Mouse (Mus musculus) embryonic fibroblast, embryonic 13.5 days (primary cell): ENCODE data around the gene Ube2z. TPM values are rescaled to one million over a fixed set of nuclear protein-coding genes. Genes with fewer than 3 reads are reported as not detected.

Source experiments
- H3K27ac ChIP-seq: 2 replicates; pipeline ENCODE4 v1.5.1; 2012; ENCODE audit warnings: low read length, control low read depth, inconsistent platforms; ENCODE audit not compliant: insufficient read depth
- H3K4me1 ChIP-seq: 2 replicates; pipeline ENCODE4 v1.6.1; 2011; ENCODE audit warnings: low read length; ENCODE audit not compliant: control insufficient read depth, insufficient read depth
- H3K4me3 ChIP-seq: 2 replicates; pipeline ENCODE4 v1.5.1; 2011; ENCODE audit warnings: mild to moderate bottlenecking, control low read depth, low read length; ENCODE audit not compliant: insufficient read depth
- CTCF ChIP-seq: IDR thresholded peaks from 2 replicates; pipeline ENCODE4 v1.5.1; 2011; ENCODE audit warnings: mild to moderate bottlenecking, control low read depth, low read length, moderate library complexity, borderline replicate concordance; ENCODE audit not compliant: insufficient read depth
- POLR2A ChIP-seq: IDR thresholded peaks from 2 replicates; pipeline ENCODE4 v1.6.1; 2011; ENCODE audit warnings: low read depth, mild to moderate bottlenecking, control low read depth, low read length, moderate library complexity
- polyA plus RNA-seq: library from polyadenylated mRNA; stranded (reverse); fragments of >200 nt; gene quantifications from 2 replicates; pipeline ENCODE4 v1.2.4, GENCODE M21; 2011; ENCODE audit warnings: low read depth; ENCODE audit not compliant: missing spikeins, insufficient read length

Gene Ube2z
- polyA plus RNA-seq, 1 experiment: 80.1 TPM

GRCm38 (mm10) chr11:96037499-96037898 is 27.7 kb downstream of the Ube2z start:
- Histone ChIP-seq H3K4me3 (no peak overlapping the region), H3K4me1 (peaks cover 3% of the 10 kb centered on the region; the same call in 1 of the 2 replicates), H3K27ac (no peak overlapping the region)
- TF ChIP-seq CTCF (no peak), POLR2A (no peak)

GRCm38 (mm10) chr11:96035133-96035532 is 30.1 kb downstream of the Ube2z start:
- TF ChIP-seq CTCF (no peak), POLR2A (no peak)
- peaks cover 3% of the 10 kb centered on the region; the same call in 1 of the 2 replicates for H3K4me1 ChIP-seq
- H3K27ac ChIP-seq: no peak overlapping the region
- H3K4me3 ChIP-seq: peak overlapping the region; percentile 88

GRCm38 (mm10) chr11:96034596-96035052 is 30.6 kb downstream of the Ube2z start, which contains the start of gene Snf8:
Gene Snf8, plus strand, starts transcription at chr11:96034885.
- Histone ChIP-seq H3K4me1 (peaks cover 3% of the 10 kb centered on the region; the same call in 1 of the 2 replicates), H3K27ac (peak within 1 kb of the TSS; percentile 96), H3K4me3 (peak within 1 kb of the TSS; percentile 88)
- peak; percentile 60 for TF ChIP-seq POLR2A
- no peak for TF ChIP-seq CTCF

- peaks cover 3% of the 10 kb centered on the region; the same call in 1 of the 2 replicates for H3K4me1 ChIP-seq
- H3K27ac ChIP-seq: peak overlapping the region; percentile 96
- peak overlapping the region; percentile 88 for H3K4me3 ChIP-seq
- TF ChIP-seq CTCF (no peak), POLR2A (no peak)
Measured at GRCm38 (mm10) chr11:96034116-96034515, 31.1 kb downstream of the Ube2z start.

- no peak overlapping the region for H3K27ac ChIP-seq
- H3K4me3 ChIP-seq: no peak overlapping the region
- no peak for TF ChIP-seq POLR2A
- TF ChIP-seq CTCF: no peak
- H3K4me1 ChIP-seq: peaks cover 3% of the 10 kb centered on the region; the same call in 1 of the 2 replicates
Measured at GRCm38 (mm10) chr11:96033264-96033663, 31.9 kb downstream of the Ube2z start.

- TF ChIP-seq POLR2A: no peak
- TF ChIP-seq CTCF: peak; percentile 20; the same call in 1 of the 2 replicates
- no peak overlapping the region for H3K4me3 ChIP-seq
- H3K4me1 ChIP-seq: peaks cover 3% of the 10 kb centered on the region; the same call in 1 of the 2 replicates
Measured at GRCm38 (mm10) chr11:96031701-96032100, 33.5 kb downstream of the Ube2z start.

GRCm38 (mm10) chr11:96030571-96030970 is 34.6 kb downstream of the Ube2z start:
- Histone ChIP-seq H3K27ac (no peak overlapping the region), H3K4me1 (peaks cover under 1% of the 10 kb centered on the region; the same call in 1 of the 2 replicates), H3K4me3 (no peak overlapping the region)
- TF ChIP-seq POLR2A: no peak
- no peak for TF ChIP-seq CTCF

More at GRCm38 (mm10) chr11:96031701-96032100, 33.5 kb downstream of the Ube2z start:
- H3K27ac ChIP-seq: no peak overlapping the region

- no peak overlapping the region for H3K27ac ChIP-seq
- no peak overlapping the region for H3K4me3 ChIP-seq
- H3K4me1 ChIP-seq: no peaks in the 10 kb centered on the region
- no peak for TF ChIP-seq CTCF
- no peak for TF ChIP-seq POLR2A
Measured at GRCm38 (mm10) chr11:96028130-96028529, 37.1 kb downstream of the Ube2z start.

GRCm38 (mm10) chr11:96020622-96021021 is 44.6 kb downstream of the Ube2z start:
- Histone ChIP-seq H3K4me3 (no peak overlapping the region), H3K4me1 (peaks cover 5% of the 10 kb centered on the region; the same call in 1 of the 2 replicates), H3K27ac (no peak overlapping the region)
- TF ChIP-seq CTCF (no peak), POLR2A (no peak)

- Histone ChIP-seq H3K27ac (peak overlapping the region; percentile 78), H3K4me3 (no peak overlapping the region), H3K4me1 (peaks cover 5% of the 10 kb centered on the region; the same call in 1 of the 2 replicates)
- TF ChIP-seq CTCF (no peak), POLR2A (peak; percentile 48; the same call in 1 of the 2 replicates)
Measured at GRCm38 (mm10) chr11:96017941-96018351, 47.2 kb downstream of the Ube2z start.
